Mouse (Mus musculus): ENCODE results near the gene Dbil5.

Gene Dbil5

DNA sequence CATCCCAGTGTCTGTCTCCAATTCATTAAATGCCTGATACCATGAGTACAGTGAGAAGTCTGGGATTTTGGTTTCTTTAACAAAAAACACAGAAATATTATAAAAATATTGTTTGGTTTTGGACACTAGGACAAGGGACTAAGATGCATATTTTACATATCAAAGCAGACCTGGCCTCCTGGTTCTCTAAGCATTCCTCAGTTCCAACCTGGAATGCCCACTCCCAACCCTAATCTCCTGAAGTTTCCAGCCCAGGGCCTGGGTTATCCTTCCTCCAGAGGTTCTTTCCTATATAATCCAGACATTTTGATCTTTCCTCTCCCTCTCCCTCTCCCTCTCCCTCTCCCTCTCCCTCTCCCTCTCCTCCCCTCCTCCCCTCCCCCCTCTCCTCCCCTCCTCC lies 7.6 kb downstream of the Dbil5 start:
- DNase-seq (ENCODE audit: low read depth, low spot score) = no peak

GRCm38 (mm10) chr11:76236136-76236535 lies 18.7 kb downstream of the Dbil5 start:
- no peak for DNase-seq (ENCODE audit: low read depth, low spot score)

GRCm38 (mm10) chr11:76239750-76240149 lies 22.3 kb downstream of the Dbil5 start:
- no peak for DNase-seq (ENCODE audit: low read depth, low spot score)

- peak; percentile 87 for DNase-seq (ENCODE audit: low read depth, low spot score)
Observed at GRCm38 (mm10) chr11:76242901-76243810, 25.7 kb downstream of the Dbil5 start, which contains the start of the genes Mrm3 and Glod4. TSS of gene Mrm3 (plus strand) at chr11:76243715. TSS of gene Glod4 (minus strand) at chr11:76243725.

DNA sequence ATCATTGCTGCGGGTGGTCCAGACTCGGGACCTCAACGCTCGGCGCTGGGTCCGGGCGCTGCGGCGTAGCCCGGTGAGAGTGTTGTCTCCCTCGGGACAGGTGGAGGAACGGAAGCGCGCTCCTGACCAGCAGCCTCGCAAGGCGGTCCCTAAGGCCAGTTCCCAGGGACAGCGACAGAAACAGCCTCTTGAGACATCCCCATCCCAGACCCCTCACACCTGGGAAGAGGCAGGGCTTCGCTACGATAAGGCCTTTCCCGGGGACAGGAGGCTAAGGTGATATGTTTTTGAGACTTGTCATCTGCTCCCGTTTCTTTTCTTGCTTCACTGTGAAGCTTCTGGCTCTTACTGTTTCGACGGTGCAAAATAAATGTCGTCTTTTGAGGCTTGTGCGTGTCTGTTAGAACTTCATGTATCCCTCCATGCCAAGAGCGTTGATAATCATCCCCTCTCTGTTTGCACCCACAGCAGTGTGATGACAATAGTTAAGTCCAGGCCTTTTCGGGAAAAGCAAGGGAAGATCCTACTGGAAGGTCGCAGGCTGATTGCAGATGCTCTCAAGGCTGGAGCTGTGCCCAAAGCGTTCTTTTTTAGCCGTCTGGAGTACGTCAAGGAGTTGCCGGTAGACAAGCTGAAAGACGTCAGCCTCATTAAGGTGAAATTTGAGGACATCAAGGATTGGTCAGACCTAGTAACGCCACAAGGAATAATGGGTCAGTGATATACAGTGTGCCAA lies 26.6 kb downstream of the Dbil5 start:
- no peak for DNase-seq (ENCODE audit: low read depth, low spot score)

DNA sequence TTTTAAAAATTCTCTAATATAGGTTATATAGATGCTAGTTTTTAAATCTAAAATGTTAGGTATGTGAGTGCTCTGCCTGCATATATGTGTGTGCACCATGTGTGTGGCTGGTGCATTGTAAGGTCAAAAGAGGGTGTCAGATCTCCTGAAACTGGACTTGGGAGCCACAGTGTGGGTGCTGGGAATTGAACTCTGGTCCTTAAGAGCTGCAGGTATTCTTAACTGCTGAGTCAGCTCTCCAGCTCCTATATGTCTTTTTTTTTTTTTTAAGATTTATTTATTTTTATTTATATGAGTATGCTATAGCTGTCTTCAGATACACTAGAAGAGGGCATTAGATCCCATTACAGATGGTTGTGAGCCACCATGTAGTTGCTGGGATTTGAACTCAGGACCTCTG lies 29.0 kb downstream of the Dbil5 start:
- DNase-seq (ENCODE audit: low read depth, low spot score) = no peak

GRCm38 (mm10) chr11:76247239-76247638 lies 29.8 kb downstream of the Dbil5 start:
- no peak for DNase-seq (ENCODE audit: low read depth, low spot score)

GRCm38 (mm10) chr11:76252036-76252435 lies 34.6 kb downstream of the Dbil5 start:
- no peak for DNase-seq (ENCODE audit: low read depth, low spot score)

DNA sequence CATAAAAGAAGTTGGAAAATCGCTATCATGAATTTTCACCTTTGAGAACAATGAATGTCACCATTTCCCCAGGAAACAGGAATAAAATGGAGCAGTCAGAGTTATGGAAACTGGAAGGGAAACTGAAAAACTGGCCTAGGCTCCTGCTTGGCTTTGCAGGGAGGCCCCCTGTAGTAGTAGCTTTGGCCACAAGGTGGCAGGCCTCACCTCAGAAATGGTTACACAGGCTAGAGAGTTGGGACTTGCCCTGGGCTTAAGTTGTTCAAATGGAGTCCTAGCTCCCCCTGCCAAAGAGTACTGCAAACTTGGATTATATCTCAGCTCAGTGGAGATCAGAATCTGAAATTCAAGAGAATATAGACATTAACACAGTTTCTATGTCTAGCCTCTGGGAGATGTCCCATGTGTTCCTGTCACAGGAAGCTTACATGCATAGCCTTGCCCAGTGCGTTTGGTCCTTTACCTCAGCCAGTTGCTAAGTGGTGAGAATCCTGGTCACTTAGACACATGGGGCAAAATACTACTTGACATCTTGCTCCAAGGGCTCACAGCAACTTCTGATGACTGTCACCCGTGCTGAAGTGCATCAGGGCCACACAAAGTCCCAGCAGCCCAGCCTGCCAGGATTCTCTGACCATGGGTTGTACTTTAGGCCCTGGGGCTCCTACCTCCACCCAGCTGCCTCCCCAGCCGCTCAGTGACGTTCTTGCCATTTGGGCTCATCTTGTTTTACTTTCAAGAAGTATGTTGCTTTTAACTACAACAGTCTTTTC lies 35.9 kb downstream of the Dbil5 start:
- DNase-seq (ENCODE audit: low read depth, low spot score) = peak; percentile 63

DNA sequence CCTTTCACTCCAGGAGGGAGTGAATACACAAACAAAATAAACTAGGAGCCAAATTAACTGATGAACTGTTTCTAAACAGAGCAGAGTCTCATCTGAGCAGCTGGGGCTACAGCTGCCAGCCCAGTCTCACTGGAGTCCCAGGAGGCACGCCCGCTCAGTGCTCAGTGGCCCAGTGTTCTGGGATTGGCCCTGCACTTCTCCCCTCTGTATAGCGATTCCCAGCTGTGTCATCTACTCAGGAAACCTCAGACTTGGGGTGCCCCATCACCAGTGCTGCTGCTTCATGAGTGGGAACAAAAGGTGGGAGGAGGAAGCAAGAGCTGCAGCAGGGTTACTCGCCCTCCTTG lies 36.5 kb downstream of the Dbil5 start:
- DNase-seq (ENCODE audit: low read depth, low spot score) = no peak

DNA sequence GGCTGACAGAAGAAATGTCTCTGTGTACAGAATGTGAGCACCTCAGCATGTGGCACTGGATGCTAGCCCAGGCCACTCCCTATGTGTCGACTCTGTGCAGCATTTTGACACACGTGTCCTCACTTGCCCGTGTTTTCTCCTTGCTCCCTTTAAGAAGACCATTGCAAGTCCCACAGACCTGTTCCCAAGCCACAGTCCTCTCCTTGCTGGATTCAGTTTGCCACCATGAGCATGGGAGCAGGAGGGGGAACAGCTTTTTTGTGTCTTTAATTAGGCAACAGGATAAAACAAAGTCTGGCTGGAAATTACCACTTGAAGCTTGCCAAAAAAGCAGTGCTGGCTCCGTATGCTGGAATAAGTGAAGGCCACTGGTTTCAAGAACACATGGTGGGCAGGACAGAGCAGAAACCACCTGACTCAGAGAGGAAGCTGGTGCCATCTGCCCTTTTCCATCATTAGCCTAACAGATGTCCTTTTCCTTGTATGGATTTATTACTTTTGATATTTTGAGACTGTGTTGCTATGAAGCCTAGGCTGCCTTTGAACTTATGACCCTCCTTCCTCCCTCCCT lies 38.1 kb downstream of the Dbil5 start:
- no peak for DNase-seq (ENCODE audit: low read depth, low spot score)

GRCm38 (mm10) chr11:76256129-76256528 lies 38.7 kb downstream of the Dbil5 start:
- DNase-seq (ENCODE audit: low read depth, low spot score) = no peak

- no peak for DNase-seq (ENCODE audit: low read depth, low spot score)
Observed at GRCm38 (mm10) chr11:76257386-76257785, 40.0 kb downstream of the Dbil5 start.

DNA sequence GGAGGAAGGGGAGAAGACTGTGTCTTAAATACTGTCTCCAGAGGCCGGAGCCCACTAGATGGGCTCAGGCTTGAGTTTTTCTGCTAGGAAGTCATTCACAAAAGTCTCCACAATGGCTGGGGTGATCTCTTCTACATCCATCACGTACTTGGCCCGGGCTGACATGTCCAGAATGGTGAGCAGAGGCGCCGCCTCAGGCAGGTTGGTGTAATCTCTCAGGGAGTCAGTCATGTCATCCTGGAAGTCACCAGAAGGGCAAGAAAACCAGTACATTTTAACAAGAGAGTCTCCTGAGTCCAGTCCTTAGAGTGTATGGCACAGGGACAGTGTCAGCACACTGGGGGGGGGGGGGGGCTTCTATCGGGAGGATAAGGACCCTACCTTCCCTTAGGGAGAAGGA lies 41.1 kb downstream of the Dbil5 start:
- no peak for DNase-seq (ENCODE audit: low read depth, low spot score)

GRCm38 (mm10) chr11:76260208-76261050 lies 43.0 kb downstream of the Dbil5 start:
- DNase-seq (ENCODE audit: low read depth, low spot score) = no peak

- no peak for DNase-seq (ENCODE audit: low read depth, low spot score)
Observed at GRCm38 (mm10) chr11:76261224-76261623, 43.8 kb downstream of the Dbil5 start.

DNA sequence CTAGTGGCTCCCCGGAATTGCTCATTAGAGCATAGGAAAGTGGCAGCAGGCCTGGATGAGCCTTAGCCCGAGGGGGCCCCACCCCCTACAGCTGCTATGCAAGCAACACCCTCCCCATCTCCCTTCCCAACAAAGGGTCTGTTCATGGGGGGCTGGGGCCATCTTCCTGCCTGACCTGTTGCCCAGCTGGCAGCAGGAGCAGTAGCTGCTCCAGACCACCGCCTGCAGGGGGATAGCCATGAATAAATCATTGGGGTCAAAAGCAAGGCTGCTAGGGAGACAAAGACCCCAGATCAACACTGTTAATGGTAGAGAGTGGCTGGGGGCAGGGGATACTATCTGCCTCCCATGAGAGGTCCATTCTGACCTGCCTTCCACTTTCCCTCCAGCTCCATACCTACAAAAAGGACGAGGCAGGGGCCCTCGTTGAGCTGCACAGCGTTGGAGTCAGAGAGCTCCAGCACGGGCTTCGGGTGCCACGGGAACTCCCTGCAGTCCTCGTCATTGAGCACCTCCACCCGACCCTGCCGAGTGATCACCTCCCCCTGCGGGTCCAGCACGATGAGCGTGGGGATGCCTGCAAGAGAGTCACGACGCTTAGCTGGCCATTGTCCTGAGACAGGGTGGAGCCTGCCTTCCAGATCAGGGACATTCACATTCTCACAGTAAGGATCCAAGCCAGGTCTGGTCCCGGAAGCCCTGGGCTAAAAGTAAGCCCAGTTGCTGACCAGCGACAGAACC lies 45.4 kb downstream of the Dbil5 start:
- DNase-seq (ENCODE audit: low read depth, low spot score) = no peak

DNA sequence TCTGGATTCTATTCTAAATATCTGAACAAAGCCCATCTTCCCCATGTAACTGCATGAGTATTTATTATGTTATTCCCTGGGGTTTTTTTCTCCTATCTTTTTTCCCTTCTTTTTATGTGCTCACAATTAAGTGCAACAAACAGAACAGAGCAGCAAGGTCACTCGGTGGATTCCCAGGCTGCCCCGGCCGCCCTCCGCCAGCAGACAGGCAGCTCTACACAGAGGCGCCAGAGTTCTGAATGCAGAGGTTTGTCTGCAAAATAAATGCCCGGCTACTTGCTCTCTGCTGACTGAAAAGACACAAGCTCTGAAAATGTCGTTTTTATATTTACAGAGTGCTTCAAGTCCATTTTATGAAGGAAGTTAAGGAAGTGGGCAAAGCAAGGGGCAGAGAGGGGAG lies 50.1 kb downstream of the Dbil5 start:
- DNase-seq (ENCODE audit: low read depth, low spot score) = no peak

DNA sequence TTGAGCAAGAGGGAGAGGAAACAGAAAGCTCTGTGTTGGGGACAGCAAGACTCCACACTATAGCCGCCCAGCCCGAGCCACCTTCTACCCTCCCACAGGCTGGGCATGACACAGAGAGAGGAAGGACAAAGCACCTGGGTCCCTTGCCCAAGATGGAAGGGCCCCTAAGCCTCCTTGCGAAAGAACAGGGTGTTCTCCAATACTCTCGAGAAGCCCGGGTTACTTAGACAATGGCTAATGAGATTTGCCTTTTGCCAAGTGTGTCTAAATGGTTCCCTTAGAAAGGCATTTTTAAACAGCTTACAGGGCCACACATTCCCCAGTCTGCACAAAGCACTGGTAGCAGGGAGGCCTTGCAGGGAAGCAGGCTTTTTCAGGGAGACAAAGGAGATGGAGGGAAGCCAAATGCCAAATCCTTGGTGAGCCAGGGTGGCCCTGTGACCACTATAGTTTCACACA lies 50.6 kb downstream of the Dbil5 start:
- no peak for DNase-seq (ENCODE audit: low read depth, low spot score)

Data from retina, postnatal 7 days (tissue).